Mouse (Mus musculus): ENCODE measurements around the gene Gp1ba. TPM values are rescaled to one million over a fixed set of nuclear protein-coding genes. Genes with fewer than 3 reads are reported as not detected.
A peak's percentile ranks its signal among the peaks of the same experiment; 100 is the strongest.

The Gp1ba gene
- total and polyA plus RNA-seq, 3 experiments, result 0.25 to 0.84 TPM; not detected in 1

GRCm38 (mm10) chr11:70650322-70651175, 11.6 kb downstream of the Gp1ba start:
- peaks cover 38 to 53% of the 10 kb centered on the region in 2 experiments for H3K36me3 ChIP-seq (replicated peaks in 1 of 2; ENCODE audit: control insufficient read depth in 1 of 2, insufficient read depth in 1 of 2, low read length in 1 of 2)
- peak overlapping the region; percentile 50 for H3K4me2 ChIP-seq (ENCODE audit: insufficient read depth, low read depth, poor library complexity, severe bottlenecking)
- in situ Hi-C loops (cut with MboI; ENCODE audit: low pct_ligation_motif_present, low pct_unique_long_range_greater_than_20kb, low sequenced_read_pairs) (no loop called here), dilution Hi-C loops (cut with MboI; ENCODE audit: extremely low pct_ligation_motif_present, extremely low pct_unique_long_range_greater_than_20kb, low sequenced_read_pairs) (no loop called here)
- H3K79me2 ChIP-seq (replicated peaks; ENCODE audit: control insufficient read depth, extremely low read depth, insufficient read depth, poor library complexity, severe bottlenecking), result peaks cover 76% of the 10 kb centered on the region
- peak; percentile 82 for DNase-seq (ENCODE audit: extremely low read depth)
- peak overlapping the region; percentile 9; the same call in 1 of the 2 replicates for H3K9ac ChIP-seq (ENCODE audit: insufficient read depth, low read depth)
- peak overlapping the region in 1 of 3 experiments; percentile 7 for H3K4me3 ChIP-seq (replicated peaks in 1 of 3; ENCODE audit: low read depth in 2 of 3, low read length in 2 of 3, poor library complexity in 1 of 3)
- TF ChIP-seq MAFK (IDR thresholded peaks at IDR 0.05; ENCODE audit: insufficient replicate concordance, low read length) (no peak), NRF1 (IDR thresholded peaks at IDR 0.05; ENCODE audit: low read depth, low read length) (no peak), IRF4 (IDR thresholded peaks at IDR 0.05; ENCODE audit: low read depth, low read length) (peak; percentile 70), ELF1 (IDR thresholded peaks at IDR 0.05; ENCODE audit: low read depth, low read length) (no peak), PAX5 (IDR thresholded peaks at IDR 0.05; ENCODE audit: low read length) (no peak), SMC3 (IDR thresholded peaks at IDR 0.05; ENCODE audit: low read depth, low read length) (no peak), EP300 (IDR thresholded peaks at IDR 0.05; ENCODE audit: low read length) (0 out of 2 replicates have a peak, but pooled peaks have one; percentile 24), ETS1 (conservative IDR thresholded peaks at IDR 0.05; ENCODE audit: low read depth, low read length) (no peak), ZNF384 (IDR thresholded peaks at IDR 0.05; ENCODE audit: low read depth, low read length) (peak; percentile 94), NELFE (IDR thresholded peaks at IDR 0.05; ENCODE audit: low read depth, low read length) (no peak), UBTF (IDR thresholded peaks at IDR 0.05; ENCODE audit: low read depth, low read length) (no peak), E2F4 (IDR thresholded peaks at IDR 0.05; ENCODE audit: insufficient replicate concordance, low read depth, low read length) (no peak), HCFC1 (IDR thresholded peaks at IDR 0.05; ENCODE audit: low read depth, low read length) (no peak), MYC (IDR thresholded peaks at IDR 0.05; ENCODE audit: low read depth, low read length) (0 out of 2 replicates have a peak, but pooled peaks have one; percentile 22), USF1 (IDR thresholded peaks at IDR 0.05; ENCODE audit: low read depth, low read length) (no peak), RAD21 (IDR thresholded peaks at IDR 0.05; ENCODE audit: low read depth, low read length) (no peak), MXI1 (IDR thresholded peaks at IDR 0.05; ENCODE audit: low read depth, low read length) (0 out of 2 replicates have a peak, but pooled peaks have one; percentile 4), POLR2A (IDR thresholded peaks at IDR 0.05; ENCODE audit: low read depth, low read length) (peak; percentile 61), JUN (IDR thresholded peaks at IDR 0.05; ENCODE audit: insufficient read depth, low read depth, low read length) (no peak), CTCF (conservative IDR thresholded peaks at IDR 0.05 in 1 of 2, IDR thresholded peaks at IDR 0.05 in 1 of 2; ENCODE audit: low read depth in 2 of 2, low read length in 2 of 2) (no peak), KAT2A (IDR thresholded peaks at IDR 0.05; ENCODE audit: insufficient replicate concordance, low read length) (no peak), BHLHE40 (IDR thresholded peaks at IDR 0.05; ENCODE audit: low read depth, low read length) (no peak), ZC3H11A (IDR thresholded peaks at IDR 0.05; ENCODE audit: low read depth, low read length) (no peak), MAZ (IDR thresholded peaks at IDR 0.05; ENCODE audit: low read depth, low read length) (peak; percentile 88), JUND (conservative IDR thresholded peaks at IDR 0.05; ENCODE audit: low read depth, low read length) (no peak), GABPA (IDR thresholded peaks at IDR 0.05; ENCODE audit: insufficient replicate concordance, low read depth, low read length) (no peak), CHD2 (IDR thresholded peaks at IDR 0.05; ENCODE audit: low read length) (peak; percentile 12), TCF12 (IDR thresholded peaks at IDR 0.05; ENCODE audit: low read depth, low read length) (0 out of 2 replicates have a peak, but pooled peaks have one; percentile 20), MEF2A (IDR thresholded peaks at IDR 0.05; ENCODE audit: borderline replicate concordance, low read depth, low read length) (no peak), RCOR1 (conservative IDR thresholded peaks at IDR 0.05; ENCODE audit: low read depth, low read length) (0 out of 2 replicates have a peak, but pooled peaks have one; percentile 13), TBP (conservative IDR thresholded peaks at IDR 0.05; ENCODE audit: low read depth, low read length) (no peak), POLR2AphosphoS2 (IDR thresholded peaks at IDR 0.05; ENCODE audit: low read depth, low read length) (peak; percentile 71), CHD1 (IDR thresholded peaks at IDR 0.05; ENCODE audit: low read depth, low read length) (no peak), SIN3A (IDR thresholded peaks at IDR 0.05; ENCODE audit: low read length) (peak; percentile 35; the same call in 1 of the 2 replicates), MAX (IDR thresholded peaks at IDR 0.05; ENCODE audit: low read length) (no peak), USF2 (conservative IDR thresholded peaks at IDR 0.05; ENCODE audit: low read depth, low read length) (no peak), ZKSCAN1 (IDR thresholded peaks at IDR 0.05; ENCODE audit: borderline replicate concordance, low read depth, low read length) (no peak), ZMIZ1 (IDR thresholded peaks at IDR 0.05; ENCODE audit: low read depth, low read length) (no peak)
- peaks cover 22 to 49% of the 10 kb centered on the region in 2 experiments for H3K4me1 ChIP-seq (ENCODE audit: control insufficient read depth in 1 of 2, insufficient read depth in 2 of 2)
- no peaks in the 10 kb centered on the region for H3K27me3 ChIP-seq (replicated peaks)
- H3K27ac ChIP-seq (ENCODE audit: insufficient read depth, low read depth), result peak overlapping the region; percentile 55
- no peaks in the 10 kb centered on the region for H3K9me3 ChIP-seq (replicated peaks; ENCODE audit: low read length)

Data from CH12.LX (cell line).